ENCODE assay signal across 8 mouse cellular contexts in genomic region chr14:31250222-31251083, GRCm38 (mm10). TPM values are rescaled to one million over a fixed set of nuclear protein-coding genes. Genes with fewer than 3 reads are reported as not detected.
DNase-seq lines count a peak whose midpoint lies in the region; ATAC-seq lines count a peak whose summit lies in the region.

No protein-coding gene starts in this region.

- H3K36me3 ChIP-seq in kidney, embryonic 14.5 days (ENCODE audit: control insufficient read depth, insufficient read depth, low read length): peaks cover 28% of the 10 kb centered on the region
- peaks cover 17% of the 10 kb centered on the region for H3K36me3 ChIP-seq in hindbrain, embryonic 16.5 days (ENCODE audit: control insufficient read depth, insufficient read depth, low read length)
- peaks cover 30% of the 10 kb centered on the region for H3K36me3 ChIP-seq in midbrain, embryonic 10.5 days

- H3K4me1 ChIP-seq in kidney, embryonic 14.5 days (ENCODE audit: control insufficient read depth, insufficient read depth, low read length): peaks cover 6% of the 10 kb centered on the region
- peaks cover 9% of the 10 kb centered on the region for H3K4me1 ChIP-seq in hindbrain, embryonic 16.5 days (ENCODE audit: control insufficient read depth, insufficient read depth, low read depth, low read length)
- peaks cover 28% of the 10 kb centered on the region for H3K4me1 ChIP-seq in midbrain, embryonic 10.5 days

- no peaks in the 10 kb centered on the region for H3K27me3 ChIP-seq in kidney, embryonic 14.5 days (ENCODE audit: control insufficient read depth, insufficient read depth, low read length)
- H3K27me3 ChIP-seq in hindbrain, embryonic 16.5 days (replicated peaks; ENCODE audit: control insufficient read depth, insufficient read depth, low read length): no peaks in the 10 kb centered on the region
- H3K27me3 ChIP-seq in midbrain, embryonic 10.5 days (ENCODE audit: low read depth, poor library complexity, severe bottlenecking): no peaks in the 10 kb centered on the region

- no peaks in the 10 kb centered on the region for H3K9me3 ChIP-seq in kidney, embryonic 14.5 days (ENCODE audit: control insufficient read depth, low read length)
- H3K9me3 ChIP-seq in hindbrain, embryonic 16.5 days (ENCODE audit: control insufficient read depth, low read length): no peaks in the 10 kb centered on the region
- no peaks in the 10 kb centered on the region for H3K9me3 ChIP-seq in midbrain, embryonic 10.5 days (replicated peaks)

- WGBS in kidney, embryonic 14.5 days: 20% methylated on average over 38 of the region's 38 CpGs
- WGBS in hindbrain, embryonic 16.5 days: 20% methylated on average over 38 of the region's 38 CpGs
- 23% methylated on average over 38 of the region's 38 CpGs for WGBS in midbrain, embryonic 10.5 days

- ATAC-seq in kidney, embryonic 14.5 days (ENCODE audit: low FRiP score, low TSS enrichment): peak; percentile 89
- peak; percentile 85 for ATAC-seq in hindbrain, embryonic 16.5 days

- H3K9ac ChIP-seq in kidney, embryonic 14.5 days (ENCODE audit: low read depth, low read length): peak overlapping the region; percentile 98
- peak overlapping the region; percentile 89 for H3K9ac ChIP-seq in hindbrain, embryonic 16.5 days (ENCODE audit: low read depth, low read length)

- peak overlapping the region; percentile 98 for H3K4me3 ChIP-seq in kidney, embryonic 14.5 days (ENCODE audit: low read length)
- H3K4me3 ChIP-seq in hindbrain, embryonic 16.5 days (ENCODE audit: low read length): peak overlapping the region; percentile 87
- H3K4me3 ChIP-seq in midbrain, embryonic 10.5 days: peak overlapping the region; percentile 99

- H3K4me2 ChIP-seq in kidney, embryonic 14.5 days (replicated peaks; ENCODE audit: low read depth, low read length): peak overlapping the region; percentile 61
- peak overlapping the region; percentile 59 for H3K4me2 ChIP-seq in hindbrain, embryonic 16.5 days (ENCODE audit: low read length)

- no peak for DNase-seq in kidney, adult 11 months
- peak; percentile 25 for DNase-seq in c-Kit-negative CD71-positive TER-119-positive erythroid progenitor cells, embryonic 14.5 days (ENCODE audit: low read depth, low spot score)
- DNase-seq in midbrain, embryonic 10.5 days (ENCODE audit: low spot score): no peak
- DNase-seq in right cerebral cortex, postnatal 4 days: no peak
- no peak for DNase-seq in embryo, embryonic 11 days
- DNase-seq in kidney, adult 8-10 months: no peak

- H3K27ac ChIP-seq in kidney, embryonic 14.5 days (ENCODE audit: low read depth, low read length): peak overlapping the region; percentile 93
- H3K27ac ChIP-seq in hindbrain, embryonic 16.5 days (ENCODE audit: low read depth, low read length): peak overlapping the region; percentile 94
- H3K27ac ChIP-seq in midbrain, embryonic 10.5 days (replicated peaks): peak overlapping the region; percentile 96

RNA-seq across cellular contexts. Expression of gene Phf7, which starts 0.7 kb away (rescaled TPM):
- 12.4 and 14.7 TPM in 2 replicates for polyA plus RNA-seq in kidney, embryonic 14.5 days (2014; fragmentation: Nextera tagmentation; extraction: Ambion mirVana)
- polyA plus RNA-seq in hindbrain, embryonic 16.5 days (2015; fragmentation: Nextera tagmentation; extraction: Ambion mirVana): 7.8 and 9.8 TPM in 2 replicates
- polyA plus RNA-seq in midbrain, embryonic 10.5 days (2016; fragmentation: Nextera tagmentation; extraction: Ambion mirVana): 13.4 and 13.5 TPM in 2 replicates

RNA-seq across cellular contexts. Expression of gene Bap1, which starts 0.8 kb away (rescaled TPM):
- 60.0 and 90.3 TPM in 2 replicates for polyA plus RNA-seq in kidney, embryonic 14.5 days (2014; fragmentation: Nextera tagmentation; extraction: Ambion mirVana)
- 102 and 120 TPM in 2 replicates for polyA plus RNA-seq in hindbrain, embryonic 16.5 days (2015; fragmentation: Nextera tagmentation; extraction: Ambion mirVana)
- polyA plus RNA-seq in midbrain, embryonic 10.5 days (2016; fragmentation: Nextera tagmentation; extraction: Ambion mirVana): 136 and 151 TPM in 2 replicates

RNA-seq across cellular contexts. Expression of gene Sema3g, which starts 32.8 kb away (rescaled TPM):
- polyA plus RNA-seq in kidney, embryonic 14.5 days (2014; fragmentation: Nextera tagmentation; extraction: Ambion mirVana): 0.56 and 0.64 TPM in 2 replicates
- polyA plus RNA-seq in hindbrain, embryonic 16.5 days (2015; fragmentation: Nextera tagmentation; extraction: Ambion mirVana): 0.61 and 0.66 TPM in 2 replicates
- polyA plus RNA-seq in midbrain, embryonic 10.5 days (2016; fragmentation: Nextera tagmentation; extraction: Ambion mirVana): 0.51 and 1.0 TPM in 2 replicates

RNA-seq across cellular contexts. Expression of gene Nisch, which starts 33.7 kb away (rescaled TPM):
- 259 and 375 TPM in 2 replicates for polyA plus RNA-seq in kidney, embryonic 14.5 days (2014; fragmentation: Nextera tagmentation; extraction: Ambion mirVana)
- 304 and 382 TPM in 2 replicates for polyA plus RNA-seq in hindbrain, embryonic 16.5 days (2015; fragmentation: Nextera tagmentation; extraction: Ambion mirVana)
- polyA plus RNA-seq in midbrain, embryonic 10.5 days (2016; fragmentation: Nextera tagmentation; extraction: Ambion mirVana): 391 and 448 TPM in 2 replicates

RNA-seq across cellular contexts. Expression of gene Tnnc1, which starts 42.3 kb away (rescaled TPM):
- polyA plus RNA-seq in kidney, embryonic 14.5 days (2014; fragmentation: Nextera tagmentation; extraction: Ambion mirVana): 3.0 and 3.9 TPM in 2 replicates
- polyA plus RNA-seq in hindbrain, embryonic 16.5 days (2015; fragmentation: Nextera tagmentation; extraction: Ambion mirVana): 2.3 and 15.0 TPM in 2 replicates
- 0.80 and 1.1 TPM in 2 replicates for polyA plus RNA-seq in midbrain, embryonic 10.5 days (2016; fragmentation: Nextera tagmentation; extraction: Ambion mirVana)
